Mouse (Mus musculus): Measurements from ENCODE around the gene Etfrf1. TPM values are rescaled to one million over a fixed set of nuclear protein-coding genes. Genes with fewer than 3 reads are reported as not detected.

Etfrf1 gene
- total RNA-seq, 1 experiment from 2014 or later, result 18.3 TPM

Other genes starting within 250 kb of the Etfrf1 start
- gene Bcat1, start 134.9 kb upstream of the Etfrf1 start, total RNA-seq (2017), result not detected in 3 replicates
- gene Lrmp, start 95.5 kb upstream of the Etfrf1 start, total RNA-seq (2017), result 254 to 293 TPM (median 262 TPM) in 3 replicates
- gene Casc1, start 129 bp upstream of the Etfrf1 start, total RNA-seq (2017), result 1.7 to 3.1 TPM (median 2.9 TPM) in 3 replicates
- gene Kras, start 39.1 kb downstream of the Etfrf1 start, total RNA-seq (2017), result 80.5 to 105 TPM (median 99.5 TPM) in 3 replicates